Mouse (Mus musculus): ENCODE measurements at regions not wholly inside any gene's neighbourhood (a gene's known extent, or its start where the extent isn't known, plus 50 kb on each side); places are given as distances from the start of the nearest gene placed in this dataset.

- TF ChIP-seq CTCF (IDR thresholded peaks at IDR 0.05; ENCODE audit: low read depth) (no peak), EP300 (IDR thresholded peaks at IDR 0.05; ENCODE audit: low read depth) (no peak)
Measured at GRCm38 (mm10) chr3:34593279-34593678, 56.9 kb upstream of the Sox2 start.
